9 mouse cellular contexts compared by ENCODE assay signal in the genomic region with DNA sequence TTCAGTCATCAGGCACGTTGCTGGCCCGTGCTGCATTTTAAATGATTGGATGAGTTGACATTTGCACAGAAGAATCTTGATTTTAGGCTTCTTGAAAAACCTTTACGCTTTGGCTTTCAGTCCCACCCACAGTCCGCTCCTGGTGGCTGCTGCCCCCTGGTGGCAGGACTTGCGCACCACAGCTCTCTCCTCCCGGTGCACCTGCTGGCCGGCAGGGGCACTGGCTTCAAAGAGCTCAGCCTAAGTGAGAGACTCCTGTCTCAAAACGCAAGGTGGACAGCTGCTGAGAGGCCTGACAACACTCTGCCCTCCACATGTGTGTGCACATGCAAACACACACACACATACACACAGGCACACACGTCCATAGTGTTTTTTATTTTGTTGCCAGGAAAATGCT. TPM values are rescaled to one million over a fixed set of nuclear protein-coding genes. Genes with fewer than 3 reads are reported as not detected.
A peak's percentile ranks its signal among the peaks of the same experiment; 100 is the strongest.
DNase-seq lines count a peak whose midpoint lies in the region; ATAC-seq and TF ChIP-seq lines count a peak whose summit lies in the region.
"Had no signal": no experiment of that assay in that cellular context is flagged by ENCODE, and none has a peak within 500 bp of the region (broad histone marks: within the 10 kb centered on the region; RNA-seq: fewer than 3 reads in every experiment).

No protein-coding gene starts in this region.

- H3K9me3 ChIP-seq in G1E (replicated peaks): no peaks in the 10 kb centered on the region
- H3K9me3 ChIP-seq in forebrain, postnatal 0 days (ENCODE audit: low read length): no peaks in the 10 kb centered on the region
- no peaks in the 10 kb centered on the region for H3K9me3 ChIP-seq in lung, embryonic 15.5 days

- peaks cover 16% of the 10 kb centered on the region for H3K27me3 ChIP-seq in G1E (ENCODE audit: insufficient read depth, low read length)
- H3K27me3 ChIP-seq in forebrain, postnatal 0 days (ENCODE audit: insufficient read depth, low read length): no peaks in the 10 kb centered on the region
- H3K27me3 ChIP-seq in lung, embryonic 15.5 days: peaks cover 3% of the 10 kb centered on the region; the same call in 1 of the 2 replicates
- no peaks in the 10 kb centered on the region for H3K27me3 ChIP-seq in thymus, adult 2 months (ENCODE audit: control insufficient read depth, insufficient read depth, low read length)

- H3K4me1 ChIP-seq in G1E (ENCODE audit: insufficient read depth, low read depth, low read length): peaks cover 16% of the 10 kb centered on the region
- 0 out of 2 replicates have a peak, but pooled peaks cover under 1% of the 10 kb centered on the region for H3K4me1 ChIP-seq in forebrain, postnatal 0 days (ENCODE audit: insufficient read depth)
- no peaks in the 10 kb centered on the region for H3K4me1 ChIP-seq in lung, embryonic 15.5 days
- no peaks in the 10 kb centered on the region for H3K4me1 ChIP-seq in thymus, adult 2 months (replicated peaks; ENCODE audit: control insufficient read depth, insufficient read depth, low read length)

- TF ChIP-seq POLR2A in thymus, adult 2 months (IDR thresholded peaks at IDR 0.05; ENCODE audit: control insufficient read depth, extremely low read depth, insufficient read depth, low read length, poor library complexity): no peak

- no peak overlapping the region for H3K4me3 ChIP-seq in G1E (ENCODE audit: low read depth, low read length)
- H3K4me3 ChIP-seq in forebrain, postnatal 0 days (ENCODE audit: low read depth, low read length): no peak overlapping the region
- no peak overlapping the region for H3K4me3 ChIP-seq in lung, embryonic 15.5 days
- no peak overlapping the region for H3K4me3 ChIP-seq in thymus, adult 2 months (ENCODE audit: control insufficient read depth, insufficient read depth, low read length)

- TF ChIP-seq CTCF in G1E (IDR thresholded peaks at IDR 0.05; ENCODE audit: low read depth, low read length): peak; percentile 98
- peak; percentile 100 for TF ChIP-seq CTCF in forebrain, postnatal 0 days (IDR thresholded peaks at IDR 0.05; ENCODE audit: low read depth)
- peak; percentile 100 for TF ChIP-seq CTCF in thymus, adult 2 months (IDR thresholded peaks at IDR 0.05; ENCODE audit: borderline replicate concordance, control insufficient read depth, extremely low read depth, insufficient read depth, low read length, poor library complexity)

- H3K27ac ChIP-seq in forebrain, postnatal 0 days (ENCODE audit: low read depth, low read length): peak overlapping the region; percentile 62
- no peak overlapping the region for H3K27ac ChIP-seq in lung, embryonic 15.5 days
- no peak overlapping the region for H3K27ac ChIP-seq in thymus, adult 2 months (ENCODE audit: control insufficient read depth, insufficient read depth, low read length)
- H3K27ac ChIP-seq: macrophage had no signal

- WGBS in forebrain, postnatal 0 days: 5% methylated on average over 9 of the region's 9 CpGs
- WGBS in lung, embryonic 15.5 days: 4% methylated on average over 9 of the region's 9 CpGs
- WGBS in thymus, adult 2 months: 10% methylated on average over 9 of the region's 9 CpGs

- H3K9ac ChIP-seq in forebrain, postnatal 0 days: no peak overlapping the region
- no peak overlapping the region for H3K9ac ChIP-seq in lung, embryonic 15.5 days

- H3K4me2 ChIP-seq in forebrain, postnatal 0 days (ENCODE audit: low read depth): no peak overlapping the region
- H3K4me2 ChIP-seq in lung, embryonic 15.5 days: no peak overlapping the region

- DNase-seq in G1E (ENCODE audit: low spot score): peak; percentile 74
- DNase-seq in cerebellum, adult 11-12 months: peak; percentile 92
- DNase-seq in forebrain, postnatal 0 days: peak; percentile 94
- DNase-seq in layer of hippocampus, adult 9-10 months (ENCODE audit: low spot score): peak; percentile 88
- DNase-seq in ovary, adult 18-20 months (ENCODE audit: low spot score): peak; percentile 68
- peak; percentile 95 for DNase-seq in thymus, adult 2 months

- peaks cover 37% of the 10 kb centered on the region for H3K36me3 ChIP-seq in G1E (replicated peaks)
- H3K36me3 ChIP-seq in forebrain, postnatal 0 days (ENCODE audit: insufficient read depth): peaks cover 39% of the 10 kb centered on the region
- peaks cover 28% of the 10 kb centered on the region for H3K36me3 ChIP-seq in lung, embryonic 15.5 days
- peaks cover 21% of the 10 kb centered on the region for H3K36me3 ChIP-seq in thymus, adult 2 months (ENCODE audit: control insufficient read depth, insufficient read depth, low read length)

- ATAC-seq in G1E (ENCODE audit: extremely low read depth, insufficient number of reproducible peaks, low FRiP score, poor library complexity, severe bottlenecking): peak; percentile 75
- peak; percentile 84 for ATAC-seq in forebrain, postnatal 0 days
- ATAC-seq in hematopoietic stem cell, adult 5-6 weeks (replicated peaks in 1 of 2; ENCODE audit: insufficient read depth in 1 of 2, low FRiP score in 2 of 2, low TSS enrichment in 1 of 2, low read depth in 1 of 2, poor library complexity in 2 of 2, severe bottlenecking in 2 of 2): peak; percentile 87 to 88
- ATAC-seq in lung, embryonic 15.5 days (ENCODE audit: borderline replicate concordance, extremely low read depth, low FRiP score, low TSS enrichment): 0 out of 2 replicates have a peak, but pooled peaks have one; percentile 62

RNA-seq across cellular contexts. Expression of a gene that starts 9.9 kb away (rescaled TPM):
- 171 and 196 TPM in 2 replicates for total RNA-seq in G1E (2014; fragmentation: Nextera tagmentation)
- total RNA-seq in G1E (2017): 804 and 935 TPM in 2 replicates
- polyA plus RNA-seq in G1E (2012): 93.2 and 179 TPM in 2 replicates
- total RNA-seq in forebrain, postnatal 0 days (2014; rRNA removed): 2,537 and 3,460 TPM in 2 replicates
- polyA plus RNA-seq in forebrain, postnatal 0 days (2015; fragmentation: Nextera tagmentation; extraction: Ambion mirVana): 7,274 and 8,446 TPM in 2 replicates
- total RNA-seq in hematopoietic stem cell, adult 5-6 weeks (2017): 1,445 and 1,820 TPM in 2 replicates
- polyA plus RNA-seq in lung, embryonic 15.5 days (2015; fragmentation: Nextera tagmentation; extraction: Ambion mirVana): 1,835 and 1,898 TPM in 2 replicates
- 134 and 274 TPM in 2 replicates for polyA plus RNA-seq in thymus, adult 2 months (2012; rRNA removed)

RNA-seq across cellular contexts. Expression of a gene that starts 18.5 kb away (rescaled TPM):
- total RNA-seq in G1E (2014; fragmentation: Nextera tagmentation): 6.0 and 10.3 TPM in 2 replicates
- 7.0 and 9.2 TPM in 2 replicates for total RNA-seq in G1E (2017)
- polyA plus RNA-seq in G1E (2012): 13.1 and 14.8 TPM in 2 replicates
- total RNA-seq in forebrain, postnatal 0 days (2014; rRNA removed): 33.9 and 36.6 TPM in 2 replicates
- 21.3 and 28.1 TPM in 2 replicates for polyA plus RNA-seq in forebrain, postnatal 0 days (2015; fragmentation: Nextera tagmentation; extraction: Ambion mirVana)
- total RNA-seq in hematopoietic stem cell, adult 5-6 weeks (2017): 15.6 and 25.2 TPM in 2 replicates
- 4.2 and 6.7 TPM in 2 replicates for polyA plus RNA-seq in lung, embryonic 15.5 days (2015; fragmentation: Nextera tagmentation; extraction: Ambion mirVana)
- polyA plus RNA-seq in thymus, adult 2 months (2012; rRNA removed): 47.6 and 52.0 TPM in 2 replicates

RNA-seq across cellular contexts. Expression of a gene that starts 32.8 kb away (rescaled TPM):
- total RNA-seq in G1E (2014; fragmentation: Nextera tagmentation) (8.5 and 12.1 TPM in 2 replicates), G1E (2017) (18.7 and 20.2 TPM in 2 replicates)
- polyA plus RNA-seq in G1E (2012): 7.1 and 8.1 TPM in 2 replicates
- 1.2 and 1.8 TPM in 2 replicates for total RNA-seq in forebrain, postnatal 0 days (2014; rRNA removed)
- 1.1 and 1.3 TPM in 2 replicates for polyA plus RNA-seq in forebrain, postnatal 0 days (2015; fragmentation: Nextera tagmentation; extraction: Ambion mirVana)
- total RNA-seq in hematopoietic stem cell, adult 5-6 weeks (2017): 15.8 and 34.0 TPM in 2 replicates
- 18.7 and 20.2 TPM in 2 replicates for polyA plus RNA-seq in lung, embryonic 15.5 days (2015; fragmentation: Nextera tagmentation; extraction: Ambion mirVana)
- polyA plus RNA-seq in thymus, adult 2 months (2012; rRNA removed): 2.1 and 3.8 TPM in 2 replicates

RNA-seq across cellular contexts. Expression of a gene that starts 57.2 kb away (rescaled TPM):
- total RNA-seq in G1E (2014; fragmentation: Nextera tagmentation) (103 and 119 TPM in 2 replicates), G1E (2017) (55.6 and 68.0 TPM in 2 replicates)
- 54.5 and 59.1 TPM in 2 replicates for polyA plus RNA-seq in G1E (2012)
- 116 and 119 TPM in 2 replicates for total RNA-seq in forebrain, postnatal 0 days (2014; rRNA removed)
- 191 and 194 TPM in 2 replicates for polyA plus RNA-seq in forebrain, postnatal 0 days (2015; fragmentation: Nextera tagmentation; extraction: Ambion mirVana)
- total RNA-seq in hematopoietic stem cell, adult 5-6 weeks (2017): 51.8 and 71.4 TPM in 2 replicates
- 109 and 114 TPM in 2 replicates for polyA plus RNA-seq in lung, embryonic 15.5 days (2015; fragmentation: Nextera tagmentation; extraction: Ambion mirVana)
- 69.2 and 77.3 TPM in 2 replicates for polyA plus RNA-seq in thymus, adult 2 months (2012; rRNA removed)
